Mouse (Mus musculus) forebrain, embryonic 10.5 days (tissue): ENCODE data around the gene Agxt. TPM values are rescaled to one million over a fixed set of nuclear protein-coding genes. Genes with fewer than 3 reads are reported as not detected.

Experiments used
- DNase-seq: peaks from one replicate; pipeline ENCODE4 v3.0.0-alpha.2; 2017; ENCODE audit warnings: low spot score; ENCODE audit errors: extremely low spot score
- H3K27ac ChIP-seq: fragments of 300-500 bp; sonication (generic); 2 replicates; pipeline ENCODE4 v1.5.1; 2016; ENCODE audit warnings: mild to moderate bottlenecking
- H3K27me3 ChIP-seq: fragments of 300-500 bp; sonication (generic); 2 replicates; pipeline ENCODE4 v1.6.1; 2016; ENCODE audit warnings: mild to moderate bottlenecking; ENCODE audit not compliant: poor library complexity, severe bottlenecking
- H3K36me3 ChIP-seq: fragments of 300-500 bp; sonication (generic); replicated peaks from 2 replicates; pipeline ENCODE4 v1.6.1; 2016; ENCODE audit warnings: mild to moderate bottlenecking, moderate library complexity
- H3K4me1 ChIP-seq: fragments of 300-500 bp; sonication (generic); 2 replicates; pipeline ENCODE4 v1.6.1; 2016
- H3K4me3 ChIP-seq: fragments of 300-500 bp; sonication (generic); 2 replicates; pipeline ENCODE4 v1.5.1; 2016; ENCODE audit warnings: mild to moderate bottlenecking, moderate library complexity
- H3K9me3 ChIP-seq: fragments of 300-500 bp; sonication (generic); 2 replicates; pipeline ENCODE4 v1.6.1; 2016; ENCODE audit warnings: mild to moderate bottlenecking, moderate library complexity
- WGBS: fragments of 180-500 bp; shearing (Covaris S2); methylation state at CpG from one replicate; pipeline ENCODE4 v1.1.7; 2016; 5-methylcytosine and 5-hydroxymethylcytosine counted together
- polyA plus RNA-seq: library from polyadenylated mRNA; unstranded; fragments of >200 nt; fragmentation: Nextera tagmentation; extraction: Ambion mirVana; gene quantifications from 2 replicates; pipeline ENCODE4 v1.2.1, GENCODE M21; 2016

The Agxt gene
- polyA plus RNA-seq, 1 experiment from 2014 or later, result not detected

GRCm38 (mm10) chr1:93182281-93182680 is 47.2 kb downstream of the Agxt start:
- peaks cover 4% of the 10 kb centered on the region for H3K4me1 ChIP-seq
- H3K36me3 ChIP-seq, result no peaks in the 10 kb centered on the region
- no peak overlapping the region for H3K27ac ChIP-seq
- no peak for DNase-seq
- WGBS, result 91% methylated on average over 7 of the region's 7 CpGs
- H3K9me3 ChIP-seq, result no peaks in the 10 kb centered on the region
- H3K27me3 ChIP-seq, result peaks cover 17% of the 10 kb centered on the region
- no peak overlapping the region for H3K4me3 ChIP-seq

GRCm38 (mm10) chr1:93184071-93184828 is 49.2 kb downstream of the Agxt start:
- Histone ChIP-seq H3K36me3 (no peaks in the 10 kb centered on the region), H3K27me3 (peaks cover 16% of the 10 kb centered on the region), H3K9me3 (no peaks in the 10 kb centered on the region), H3K4me1 (no peaks in the 10 kb centered on the region), H3K27ac (no peak overlapping the region), H3K4me3 (no peak overlapping the region)
- DNase-seq, result no peak
- WGBS, result 81% methylated on average over 14 of the region's 14 CpGs

- Histone ChIP-seq H3K27ac (no peak overlapping the region), H3K9me3 (no peaks in the 10 kb centered on the region), H3K27me3 (peaks cover 42% of the 10 kb centered on the region), H3K36me3 (no peaks in the 10 kb centered on the region), H3K4me3 (peak overlapping the region; percentile 31), H3K4me1 (peaks cover 11% of the 10 kb centered on the region)
- WGBS, result 6% methylated on average over 10 of the region's 17 CpGs
- no peak for DNase-seq
Observed at GRCm38 (mm10) chr1:93190726-93191305, 55.8 kb downstream of the Agxt start.

DNA sequence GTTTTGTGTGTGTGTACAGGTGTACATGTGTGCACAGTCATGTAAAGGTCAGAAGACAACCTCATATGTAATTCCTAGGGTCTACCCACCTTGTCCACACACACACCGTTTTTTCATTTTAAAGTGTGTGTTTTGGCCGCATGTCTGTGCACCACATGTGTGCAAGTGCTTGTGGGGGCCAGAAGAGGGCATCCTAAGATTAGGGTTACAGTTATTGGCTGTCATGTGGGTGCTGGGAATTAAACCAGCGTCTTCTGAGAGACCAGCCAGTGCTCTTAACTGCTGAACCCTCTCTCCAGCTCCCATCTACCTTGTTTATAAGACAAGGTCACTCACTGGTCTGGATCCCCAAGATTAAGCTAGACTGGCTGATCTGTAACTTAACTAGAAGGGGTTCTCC is 59.9 kb downstream of the Agxt start:
- no peak overlapping the region for H3K4me3 ChIP-seq
- H3K27me3 ChIP-seq, result peaks cover 18% of the 10 kb centered on the region
- peaks cover 11% of the 10 kb centered on the region; the same call in 1 of the 2 replicates for H3K9me3 ChIP-seq
- H3K4me1 ChIP-seq, result peaks cover 11% of the 10 kb centered on the region
- no peak for DNase-seq
- H3K27ac ChIP-seq, result no peak overlapping the region
- 92% methylated on average over 3 of the region's 3 CpGs for WGBS
- no peaks in the 10 kb centered on the region for H3K36me3 ChIP-seq

Other genes starting within 250 kb of the Agxt start
- gene Ankmy1, start 232.3 kb upstream of the Agxt start, polyA plus RNA-seq, result 0.34 and 0.90 TPM in 2 replicates
- 14.3 and 14.8 TPM in 2 replicates for gene Dusp28, start 228.3 kb upstream of the Agxt start, polyA plus RNA-seq
- gene Rnpepl1, start 224.5 kb upstream of the Agxt start, polyA plus RNA-seq, result 21.2 and 22.7 TPM in 2 replicates
- 37.3 and 42.7 TPM in 2 replicates for gene Capn10, start 200.9 kb upstream of the Agxt start, polyA plus RNA-seq
- gene Gpr35, start 184.4 kb upstream of the Agxt start, polyA plus RNA-seq, result 0.05 and 0.14 TPM in 2 replicates
- not detected in 2 replicates for gene Aqp12, start 128.9 kb upstream of the Agxt start, polyA plus RNA-seq
- gene Kif1a, start 33.3 kb upstream of the Agxt start, polyA plus RNA-seq, result 41.4 and 41.5 TPM in 2 replicates
- 0.92 and 1.0 TPM in 2 replicates for gene 2310007B03Rik, start 25.7 kb downstream of the Agxt start, polyA plus RNA-seq
- 0.05 and 0.12 TPM in 2 replicates for gene Crocc2, start 33.5 kb downstream of the Agxt start, polyA plus RNA-seq
- 1.1 and 1.9 TPM in 2 replicates for gene Sned1, start 100.6 kb downstream of the Agxt start, polyA plus RNA-seq
- 35.1 and 39.8 TPM in 2 replicates for gene Mterf4, start 170.7 kb downstream of the Agxt start, polyA plus RNA-seq
- 84.7 and 93.2 TPM in 2 replicates for gene Ppp1r7, start 207.6 kb downstream of the Agxt start, polyA plus RNA-seq
- gene Pask, start 208.2 kb downstream of the Agxt start, polyA plus RNA-seq, result 32.7 and 36.5 TPM in 2 replicates
- 0.06 TPM in 1 of 2 replicates, not detected in the other for gene Ano7, start 238.7 kb downstream of the Agxt start, polyA plus RNA-seq